Mouse (Mus musculus) kidney, postnatal 0 days (tissue): Measurements from ENCODE around the gene Slc38a1. TPM values are rescaled to one million over a fixed set of nuclear protein-coding genes. Genes with fewer than 3 reads are reported as not detected.

Source experiments
- ATAC-seq: fragments of 200-750 bp; cut with Nextera tagmentation; replicated peaks from 2 replicates; pipeline ENCODE4 v1.8.0; 2017; ENCODE audit warnings: low read depth, moderate number of reproducible peaks, moderate TSS enrichment, moderate library complexity; ENCODE audit not compliant: low FRiP score
- DNase-seq: peaks from one replicate; pipeline ENCODE4 v3.0.0-alpha.2; 2016; ENCODE audit warnings: low spot score
- H3K27ac ChIP-seq: fragments of 300-500 bp; sonication (generic); 2 replicates; pipeline ENCODE4 v1.5.1; 2014; ENCODE audit warnings: mild to moderate bottlenecking
- H3K27me3 ChIP-seq: fragments of 300-500 bp; sonication (generic); 2 replicates; pipeline ENCODE4 v1.6.1; 2014; ENCODE audit warnings: low read length, mixed read lengths; ENCODE audit not compliant: insufficient read depth
- H3K36me3 ChIP-seq: fragments of 300-500 bp; sonication (generic); 2 replicates; pipeline ENCODE4 v1.6.1; 2014; ENCODE audit warnings: low read length, mixed read lengths; ENCODE audit not compliant: insufficient read depth
- H3K4me1 ChIP-seq: fragments of 300-500 bp; sonication (generic); replicated peaks from 2 replicates; pipeline ENCODE4 v1.6.1; 2014; ENCODE audit warnings: antibody characterized with exemption, low read length, mixed read lengths; ENCODE audit not compliant: insufficient read depth
- H3K4me2 ChIP-seq: fragments of 300-500 bp; sonication (generic); 2 replicates; pipeline ENCODE4 v1.6.1; 2014; ENCODE audit warnings: mild to moderate bottlenecking, low read length, moderate library complexity, mixed read lengths
- H3K4me3 ChIP-seq: fragments of 300-500 bp; sonication (generic); replicated peaks from 2 replicates; pipeline ENCODE4 v1.5.1; 2014; ENCODE audit warnings: low read depth, low read length
- H3K9ac ChIP-seq: fragments of 300-500 bp; sonication (generic); 2 replicates; pipeline ENCODE4 v1.6.1; 2014; ENCODE audit warnings: low read depth, low read length
- H3K9me3 ChIP-seq: fragments of 300-500 bp; sonication (generic); replicated peaks from 2 replicates; pipeline ENCODE4 v1.6.1; 2016; ENCODE audit warnings: low read length, inconsistent platforms, mixed read lengths
- CTCF ChIP-seq: IDR thresholded peaks from 2 replicates; pipeline ENCODE4 v1.5.1; 2016; ENCODE audit warnings: antibody characterized with exemption, low read depth, mild to moderate bottlenecking, moderate library complexity
- WGBS: fragments of 180-500 bp; shearing (Covaris S2); extraction: QIAGEN DNeasy Blood & Tissue Kit; methylation state at CpG from one replicate; pipeline ENCODE4 v1.1.7; 2014; 5-methylcytosine and 5-hydroxymethylcytosine counted together
- polyA plus RNA-seq: library from polyadenylated mRNA; unstranded; fragments of >200 nt; fragmentation: Nextera tagmentation; extraction: Ambion mirVana; gene quantifications from 2 replicates; pipeline ENCODE4 v1.2.1, GENCODE M21; 2015

The Slc38a1 gene
- polyA plus RNA-seq, 1 experiment from 2014 or later, result 44.3 TPM

DNA sequence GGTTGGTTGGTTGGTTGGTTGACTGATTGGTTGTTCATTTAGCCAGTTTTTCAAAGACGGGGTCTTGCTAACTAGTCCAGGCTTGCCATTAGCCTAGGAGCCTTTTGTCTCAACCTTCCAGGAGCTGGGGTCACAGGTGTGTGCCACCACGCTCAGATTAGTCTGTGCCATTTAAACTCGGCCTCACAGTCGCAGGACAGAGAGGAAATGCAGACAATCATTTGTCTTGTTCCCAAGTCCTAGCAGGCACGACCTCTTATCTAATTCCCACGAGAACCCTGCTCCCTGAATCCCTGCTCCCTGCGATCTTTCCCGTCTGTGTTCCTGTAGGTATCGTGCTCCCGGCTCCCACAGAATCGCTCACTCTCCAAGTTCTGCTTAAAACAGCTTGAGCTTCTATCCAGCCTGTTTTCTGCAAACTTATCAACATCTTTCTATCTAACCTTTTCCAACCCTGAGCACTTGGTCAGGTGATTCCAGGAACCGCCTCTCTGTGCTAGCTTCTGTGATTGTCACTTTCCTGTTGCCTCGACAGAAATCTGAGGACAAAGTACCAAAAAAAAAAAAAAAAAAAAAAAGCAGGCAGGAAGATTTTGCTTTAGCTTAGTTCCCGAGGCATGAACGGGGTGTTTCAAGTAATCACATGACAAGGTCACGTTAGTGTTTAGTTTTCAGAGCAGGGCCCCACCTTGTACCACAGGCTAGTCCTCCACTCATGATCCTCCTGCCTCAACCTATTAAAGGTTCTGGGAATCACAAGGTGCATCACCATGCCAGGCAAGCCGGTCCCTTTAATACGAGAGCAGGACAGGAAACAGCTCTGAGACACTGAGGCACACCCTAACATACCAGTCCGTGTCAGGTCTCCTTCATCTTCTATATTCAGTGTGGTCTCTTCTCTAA, 36.4 kb upstream of the Slc38a1 start:
- no peak for TF ChIP-seq CTCF
- Histone ChIP-seq H3K9ac (no peak overlapping the region), H3K4me1 (0 out of 2 replicates have a peak, but pooled peaks cover 3% of the 10 kb centered on the region), H3K4me2 (no peak overlapping the region), H3K4me3 (no peak overlapping the region), H3K9me3 (no peaks in the 10 kb centered on the region), H3K27me3 (no peaks in the 10 kb centered on the region), H3K27ac (no peak overlapping the region), H3K36me3 (no peaks in the 10 kb centered on the region)
- DNase-seq (no peak), ATAC-seq (no peak)
- 58% methylated on average over 19 of the region's 19 CpGs for WGBS

DNA sequence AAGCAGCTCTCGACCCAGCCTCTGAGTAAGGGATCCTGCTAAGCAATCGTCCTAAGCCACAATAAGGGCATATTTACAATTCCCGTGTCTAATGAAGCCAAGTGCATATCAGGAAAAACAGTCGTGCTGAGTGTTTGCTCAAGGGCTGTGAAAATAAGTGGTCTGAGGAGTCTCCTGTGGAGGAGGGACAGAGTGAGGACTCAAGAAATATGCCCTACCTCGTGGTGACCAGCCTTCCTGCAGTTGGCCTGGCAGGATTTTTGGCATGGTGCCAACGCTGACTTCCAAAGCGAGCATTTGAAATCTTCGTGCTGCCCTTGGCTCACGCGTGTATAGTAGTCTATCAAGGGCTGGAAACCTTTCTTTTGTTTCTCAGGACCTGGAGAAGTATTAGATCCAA, 33.8 kb upstream of the Slc38a1 start:
- H3K4me2 ChIP-seq, result no peak overlapping the region
- no peak overlapping the region for H3K27ac ChIP-seq
- H3K9ac ChIP-seq, result no peak overlapping the region
- TF ChIP-seq CTCF, result no peak
- DNase-seq (no peak), ATAC-seq (no peak)
- WGBS, result 32% methylated on average over 10 of the region's 10 CpGs
- H3K27me3 ChIP-seq, result no peaks in the 10 kb centered on the region
- no peaks in the 10 kb centered on the region for H3K9me3 ChIP-seq
- H3K36me3 ChIP-seq, result no peaks in the 10 kb centered on the region
- no peak overlapping the region for H3K4me3 ChIP-seq
- H3K4me1 ChIP-seq, result 0 out of 2 replicates have a peak, but pooled peaks cover 3% of the 10 kb centered on the region

DNA sequence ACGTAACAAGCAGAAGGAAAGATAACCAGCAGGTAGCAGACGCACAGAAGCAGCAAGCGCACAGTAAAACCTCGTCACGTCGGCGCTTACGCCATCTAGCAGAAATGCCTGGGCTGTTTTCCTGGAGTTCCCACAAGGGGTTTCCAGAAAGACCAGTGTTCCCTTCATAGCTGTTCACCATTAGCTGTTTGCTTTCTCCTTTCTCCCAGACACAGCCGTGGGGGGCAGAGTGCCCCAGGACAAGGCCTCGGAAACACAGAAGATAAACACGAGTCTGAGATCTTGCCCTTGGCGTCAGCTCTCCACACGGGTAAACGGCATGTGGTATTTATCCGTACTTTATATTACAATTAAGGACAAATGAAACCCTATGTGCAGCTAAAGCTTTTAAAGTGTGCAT, 33.0 kb upstream of the Slc38a1 start:
- 0 out of 2 replicates have a peak, but pooled peaks cover 3% of the 10 kb centered on the region for H3K4me1 ChIP-seq
- DNase-seq (no peak), ATAC-seq (no peak)
- no peak overlapping the region for H3K27ac ChIP-seq
- H3K4me2 ChIP-seq, result no peak overlapping the region
- 81% methylated on average over 15 of the region's 15 CpGs for WGBS
- no peaks in the 10 kb centered on the region for H3K27me3 ChIP-seq
- no peak overlapping the region for H3K9ac ChIP-seq
- TF ChIP-seq CTCF, result no peak
- H3K36me3 ChIP-seq, result no peaks in the 10 kb centered on the region
- no peak overlapping the region for H3K4me3 ChIP-seq
- H3K9me3 ChIP-seq, result no peaks in the 10 kb centered on the region

DNA sequence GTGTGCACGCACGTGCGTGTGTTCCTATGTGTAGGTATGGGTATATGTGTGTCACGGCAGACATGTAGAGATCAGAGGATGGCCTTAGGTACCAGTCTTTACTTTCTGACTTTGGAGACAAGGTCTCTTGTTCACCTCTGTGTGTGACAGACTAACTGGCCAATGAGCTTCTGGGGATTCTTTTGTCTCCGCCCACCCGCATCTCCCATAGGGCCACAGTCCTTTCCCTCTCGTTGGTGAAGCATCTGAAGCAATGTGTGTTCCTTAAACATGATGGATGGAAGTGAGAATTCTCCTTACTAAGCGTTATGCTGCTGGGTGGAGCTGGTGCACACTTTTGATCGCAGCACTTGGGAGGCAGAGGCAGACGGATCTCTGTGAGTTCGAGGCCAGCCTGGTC, 32.3 kb upstream of the Slc38a1 start:
- 87% methylated on average over 11 of the region's 11 CpGs for WGBS
- DNase-seq, result no peak

DNA sequence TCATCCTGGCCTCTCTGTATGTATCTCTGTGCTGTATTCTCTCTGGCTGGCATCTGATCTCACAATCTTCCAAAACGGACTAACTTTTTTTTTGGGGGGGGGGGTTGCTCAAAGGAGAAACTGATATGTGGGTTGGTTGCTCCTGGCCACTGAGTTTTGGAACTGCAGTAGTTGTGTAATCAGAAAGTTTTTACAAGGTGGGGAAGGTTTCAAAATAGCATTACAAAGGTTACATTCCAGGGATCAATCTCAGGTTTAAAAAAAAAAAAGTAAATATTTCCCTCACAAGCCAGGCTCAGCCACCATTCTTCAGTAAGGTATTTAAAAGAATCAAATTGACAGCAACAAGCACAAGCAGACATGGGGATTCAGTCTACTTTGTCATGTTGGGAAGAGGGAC, 31.4 kb upstream of the Slc38a1 start:
- WGBS, result 63% methylated on average over 1 of the region's 1 CpGs
- no peaks in the 10 kb centered on the region for H3K27me3 ChIP-seq
- no peak for TF ChIP-seq CTCF
- H3K27ac ChIP-seq, result no peak overlapping the region
- H3K4me2 ChIP-seq, result no peak overlapping the region
- ATAC-seq (no peak), DNase-seq (no peak)
- H3K4me1 ChIP-seq, result 0 out of 2 replicates have a peak, but pooled peaks cover 3% of the 10 kb centered on the region
- no peaks in the 10 kb centered on the region for H3K36me3 ChIP-seq
- no peak overlapping the region for H3K4me3 ChIP-seq
- no peaks in the 10 kb centered on the region for H3K9me3 ChIP-seq
- H3K9ac ChIP-seq, result no peak overlapping the region

More for the DNA sequence above, 32.3 kb upstream of the Slc38a1 start:
- no peak for ATAC-seq
- no peak for TF ChIP-seq CTCF
- Histone ChIP-seq H3K9ac (no peak overlapping the region), H3K27me3 (no peaks in the 10 kb centered on the region), H3K4me2 (no peak overlapping the region), H3K4me3 (no peak overlapping the region), H3K27ac (no peak overlapping the region), H3K4me1 (0 out of 2 replicates have a peak, but pooled peaks cover 3% of the 10 kb centered on the region), H3K9me3 (no peaks in the 10 kb centered on the region), H3K36me3 (no peaks in the 10 kb centered on the region)

DNA sequence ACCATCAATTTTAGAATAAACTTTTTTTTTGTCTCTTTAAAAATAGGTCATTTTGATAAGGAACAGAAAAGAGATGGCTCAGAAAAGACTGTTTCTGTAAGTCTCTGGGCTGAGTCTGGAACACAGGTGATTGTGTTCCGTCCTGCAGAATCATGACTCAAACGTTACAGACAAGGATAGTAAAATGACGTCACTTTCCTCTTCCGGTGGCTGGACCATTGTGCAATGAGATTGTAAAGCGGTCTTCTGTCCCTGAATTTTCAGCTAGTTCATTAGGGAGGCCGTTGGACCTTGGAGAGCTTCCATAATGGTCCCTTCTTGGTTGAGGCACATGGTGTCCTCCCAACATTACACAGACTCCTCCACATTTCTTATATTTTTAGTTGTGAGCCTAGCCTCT, 27.0 kb upstream of the Slc38a1 start:
- DNase-seq (no peak), ATAC-seq (no peak)
- no peak overlapping the region for H3K27ac ChIP-seq
- no peak overlapping the region for H3K4me2 ChIP-seq
- no peaks in the 10 kb centered on the region for H3K36me3 ChIP-seq
- no peak overlapping the region for H3K9ac ChIP-seq
- H3K27me3 ChIP-seq, result no peaks in the 10 kb centered on the region
- TF ChIP-seq CTCF, result no peak
- H3K4me1 ChIP-seq, result no peaks in the 10 kb centered on the region
- WGBS, result 76% methylated on average over 6 of the region's 6 CpGs
- H3K4me3 ChIP-seq, result no peak overlapping the region
- no peaks in the 10 kb centered on the region for H3K9me3 ChIP-seq
